Mouse (Mus musculus) midbrain, embryonic 13.5 days (tissue): ENCODE measurements around the gene Snx30. TPM values are rescaled to one million over a fixed set of nuclear protein-coding genes. Genes with fewer than 3 reads are reported as not detected.

ENCODE experiments used
- ATAC-seq: fragments of 200-750 bp; cut with Nextera tagmentation; 2 replicates; pipeline ENCODE4 v1.8.0; 2017; ENCODE audit warnings: mild to moderate bottlenecking, moderate TSS enrichment, moderate library complexity
- H3K27ac ChIP-seq: fragments of 300-500 bp; sonication (generic); 2 replicates; pipeline ENCODE4 v1.5.1; 2015; ENCODE audit warnings: inconsistent platforms, mild to moderate bottlenecking, moderate library complexity
- H3K27me3 ChIP-seq: fragments of 300-500 bp; sonication (generic); 2 replicates; pipeline ENCODE4 v1.6.1; 2015; ENCODE audit warnings: mild to moderate bottlenecking, inconsistent platforms
- H3K36me3 ChIP-seq: fragments of 300-500 bp; sonication (generic); 2 replicates; pipeline ENCODE4 v1.6.1; 2015; ENCODE audit warnings: mild to moderate bottlenecking, inconsistent platforms
- H3K4me1 ChIP-seq: fragments of 300-500 bp; sonication (generic); replicated peaks from 2 replicates; pipeline ENCODE4 v1.6.1; 2015; ENCODE audit warnings: inconsistent platforms
- H3K4me2 ChIP-seq: fragments of 300-500 bp; sonication (generic); replicated peaks from 2 replicates; pipeline ENCODE4 v1.6.1; 2015; ENCODE audit warnings: moderate library complexity, mild to moderate bottlenecking, inconsistent platforms
- H3K4me3 ChIP-seq: fragments of 300-500 bp; sonication (generic); replicated peaks from 2 replicates; pipeline ENCODE4 v1.5.1; 2015; ENCODE audit warnings: mild to moderate bottlenecking, inconsistent platforms
- H3K9ac ChIP-seq: fragments of 300-500 bp; sonication (generic); replicated peaks from 2 replicates; pipeline ENCODE4 v1.6.1; 2015; ENCODE audit warnings: mild to moderate bottlenecking, inconsistent platforms
- H3K9me3 ChIP-seq: fragments of 300-500 bp; sonication (generic); 2 replicates; pipeline ENCODE4 v1.6.1; 2016; ENCODE audit warnings: mild to moderate bottlenecking, inconsistent platforms
- WGBS: fragments of 180-500 bp; shearing (Covaris S2); methylation state at CpG from one replicate; pipeline ENCODE4 v1.1.7; 2015; 5-methylcytosine and 5-hydroxymethylcytosine counted together
- polyA plus RNA-seq: library from polyadenylated mRNA; unstranded; fragments of >200 nt; fragmentation: Nextera tagmentation; extraction: Ambion mirVana; gene quantifications from 2 replicates; pipeline ENCODE4 v1.2.1, GENCODE M21; 2015

Gene Snx30
- polyA plus RNA-seq, 1 experiment from 2014 or later = 14.3 TPM

DNA sequence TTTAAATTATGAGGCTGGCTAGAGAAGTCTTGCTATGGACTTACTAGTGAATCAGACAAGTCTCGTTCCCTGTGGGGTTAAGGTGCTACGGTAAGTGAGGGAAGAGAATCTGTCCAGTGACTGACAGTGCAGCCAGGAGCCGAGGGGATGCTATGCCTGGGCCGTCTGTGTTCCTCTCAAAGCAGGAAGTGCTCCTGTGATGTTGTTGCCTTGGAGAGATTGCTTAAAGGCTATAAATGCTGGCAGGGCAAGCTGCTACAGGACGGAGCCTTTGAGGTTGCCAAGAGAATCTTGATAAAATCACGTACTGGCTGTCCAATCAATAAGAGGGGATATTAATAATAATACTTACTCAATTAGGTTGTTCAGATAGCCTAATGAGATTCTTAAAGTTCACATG is 27.2 kb downstream of the Snx30 start:
- ATAC-seq = no peak
- Histone ChIP-seq H3K4me1 (no peaks in the 10 kb centered on the region), H3K27me3 (no peaks in the 10 kb centered on the region), H3K9ac (no peak overlapping the region), H3K4me3 (no peak overlapping the region), H3K4me2 (no peak overlapping the region), H3K36me3 (0 out of 2 replicates have a peak, but pooled peaks cover 3% of the 10 kb centered on the region), H3K27ac (no peak overlapping the region), H3K9me3 (no peaks in the 10 kb centered on the region)
- WGBS = 86% methylated on average over 6 of the region's 6 CpGs

DNA sequence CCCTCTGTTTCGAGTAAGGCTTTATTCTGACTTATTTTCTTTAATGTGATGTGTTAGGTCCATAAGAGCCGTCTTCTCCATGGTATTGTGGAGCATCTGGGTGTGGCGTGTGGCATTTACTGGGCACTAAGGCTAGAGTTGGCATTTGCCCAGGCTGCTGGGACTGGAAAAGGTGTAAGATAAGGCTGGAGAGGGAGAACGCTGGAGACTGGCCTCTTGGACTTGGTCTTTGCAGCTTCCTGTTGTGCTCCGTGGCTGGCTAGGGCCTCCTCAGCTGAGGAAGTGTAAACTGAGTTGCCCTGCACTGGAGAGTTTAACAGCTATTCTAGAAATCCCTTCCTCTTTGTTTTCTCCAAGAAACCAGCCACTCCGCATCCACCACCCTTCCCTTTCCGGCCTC is 32.0 kb downstream of the Snx30 start:
- Histone ChIP-seq H3K9me3 (no peaks in the 10 kb centered on the region; the same call in 1 of the 2 replicates), H3K9ac (no peak overlapping the region), H3K36me3 (0 out of 2 replicates have a peak, but pooled peaks cover 3% of the 10 kb centered on the region), H3K4me2 (no peak overlapping the region), H3K27me3 (no peaks in the 10 kb centered on the region), H3K4me3 (no peak overlapping the region), H3K4me1 (0 out of 2 replicates have a peak, but pooled peaks cover 4% of the 10 kb centered on the region), H3K27ac (no peak overlapping the region)
- WGBS = 89% methylated on average over 7 of the region's 7 CpGs
- no peak for ATAC-seq

DNA sequence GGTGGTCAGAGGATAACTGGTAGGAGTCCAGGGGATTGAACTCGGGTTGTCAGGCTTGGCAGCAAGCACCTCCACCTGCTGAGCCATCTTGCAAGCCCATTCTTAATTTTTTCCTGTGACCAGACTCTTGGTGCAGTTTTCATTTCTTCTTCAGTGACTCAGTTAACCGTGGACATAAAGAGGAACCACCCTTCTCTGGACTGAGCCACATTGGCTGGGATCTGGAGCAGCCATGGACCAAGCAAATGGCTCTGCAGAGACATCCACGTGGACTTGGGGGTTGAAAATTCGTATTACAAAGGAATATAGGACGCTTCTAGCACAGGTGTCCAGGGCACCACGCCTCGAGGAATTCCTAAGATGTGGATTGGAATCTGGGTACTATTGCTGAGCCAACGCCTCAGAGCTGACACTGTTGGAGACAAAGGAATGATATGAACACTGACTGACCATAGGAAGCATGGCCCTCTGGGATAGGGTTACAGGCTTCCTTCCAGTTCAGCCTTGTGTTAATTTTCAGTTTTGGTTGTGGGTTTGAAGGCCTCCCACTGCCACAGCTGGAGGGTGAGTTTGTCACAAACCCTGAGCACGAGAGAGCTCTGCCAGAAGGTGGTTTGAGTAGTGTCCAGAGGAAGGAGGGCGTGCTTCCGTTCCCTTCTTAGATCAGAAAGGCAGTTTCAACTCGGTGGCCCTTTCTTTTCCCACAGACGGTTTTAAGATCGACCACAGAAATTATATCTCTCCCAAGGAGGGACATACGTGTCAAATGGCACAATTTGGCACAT is 39.0 kb downstream of the Snx30 start:
- 91% methylated on average over 15 of the region's 15 CpGs for WGBS

DNA sequence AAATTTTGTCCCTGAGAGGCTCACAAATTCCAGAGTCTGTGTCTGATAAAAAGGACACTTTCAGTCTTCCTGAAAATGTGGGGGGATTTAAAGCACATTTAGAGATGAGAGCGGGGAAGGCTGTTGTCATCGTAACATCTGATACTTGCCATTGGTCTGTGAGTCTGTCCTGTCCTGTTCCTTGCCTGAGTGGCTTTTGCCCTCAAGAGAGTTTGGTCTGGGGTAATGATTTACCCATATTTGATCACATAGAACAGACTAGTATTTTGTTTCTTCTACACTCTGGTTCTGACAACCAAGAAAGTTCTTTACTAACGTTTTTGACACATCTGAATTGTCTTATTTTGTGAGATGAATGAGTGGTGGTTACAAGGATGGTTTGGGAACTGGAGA is 39.6 kb downstream of the Snx30 start:
- Histone ChIP-seq H3K27me3 (no peaks in the 10 kb centered on the region), H3K4me3 (no peak overlapping the region), H3K4me2 (no peak overlapping the region), H3K36me3 (0 out of 2 replicates have a peak, but pooled peaks cover 6% of the 10 kb centered on the region), H3K4me1 (0 out of 2 replicates have a peak, but pooled peaks cover 6% of the 10 kb centered on the region), H3K9me3 (no peaks in the 10 kb centered on the region), H3K27ac (no peak overlapping the region), H3K9ac (no peak overlapping the region)
- ATAC-seq = no peak
- 92% methylated on average over 3 of the region's 3 CpGs for WGBS

More for the DNA sequence above, 39.0 kb downstream of the Snx30 start:
- 0 out of 2 replicates have a peak, but pooled peaks cover 5% of the 10 kb centered on the region for H3K4me1 ChIP-seq
- H3K4me3 ChIP-seq = no peak overlapping the region
- H3K27me3 ChIP-seq = no peaks in the 10 kb centered on the region
- ATAC-seq = no peak
- no peak overlapping the region for H3K4me2 ChIP-seq
- no peak overlapping the region for H3K9ac ChIP-seq
- no peaks in the 10 kb centered on the region; the same call in 1 of the 2 replicates for H3K9me3 ChIP-seq
- H3K27ac ChIP-seq = no peak overlapping the region
- 0 out of 2 replicates have a peak, but pooled peaks cover 6% of the 10 kb centered on the region for H3K36me3 ChIP-seq

DNA sequence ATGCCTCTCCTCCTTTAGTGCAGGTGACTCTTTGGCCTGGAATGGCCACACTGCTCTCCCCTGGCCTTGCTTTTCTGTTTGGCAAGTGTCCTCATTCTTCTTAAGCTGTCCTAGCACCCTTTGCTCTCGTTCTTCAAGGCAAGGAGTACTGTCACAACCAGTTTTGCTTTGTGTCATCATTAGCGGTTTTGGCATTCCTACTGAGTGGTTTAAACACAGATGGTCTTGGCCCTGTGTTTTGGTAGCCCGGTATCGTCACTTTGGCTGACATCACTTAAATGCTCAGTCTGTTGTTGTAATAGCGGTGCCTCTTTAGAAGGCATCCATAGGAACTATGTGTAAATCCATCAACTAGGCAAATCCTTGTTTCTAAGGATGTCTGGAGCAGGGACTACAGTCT is 41.8 kb downstream of the Snx30 start:
- no peak overlapping the region for H3K4me3 ChIP-seq
- H3K27me3 ChIP-seq = no peaks in the 10 kb centered on the region
- H3K36me3 ChIP-seq = 0 out of 2 replicates have a peak, but pooled peaks cover 6% of the 10 kb centered on the region
- ATAC-seq = no peak
- 0 out of 2 replicates have a peak, but pooled peaks cover 13% of the 10 kb centered on the region for H3K4me1 ChIP-seq
- no peak overlapping the region for H3K27ac ChIP-seq
- H3K9ac ChIP-seq = no peak overlapping the region
- no peaks in the 10 kb centered on the region for H3K9me3 ChIP-seq
- H3K4me2 ChIP-seq = no peak overlapping the region
- 92% methylated on average over 5 of the region's 5 CpGs for WGBS

DNA sequence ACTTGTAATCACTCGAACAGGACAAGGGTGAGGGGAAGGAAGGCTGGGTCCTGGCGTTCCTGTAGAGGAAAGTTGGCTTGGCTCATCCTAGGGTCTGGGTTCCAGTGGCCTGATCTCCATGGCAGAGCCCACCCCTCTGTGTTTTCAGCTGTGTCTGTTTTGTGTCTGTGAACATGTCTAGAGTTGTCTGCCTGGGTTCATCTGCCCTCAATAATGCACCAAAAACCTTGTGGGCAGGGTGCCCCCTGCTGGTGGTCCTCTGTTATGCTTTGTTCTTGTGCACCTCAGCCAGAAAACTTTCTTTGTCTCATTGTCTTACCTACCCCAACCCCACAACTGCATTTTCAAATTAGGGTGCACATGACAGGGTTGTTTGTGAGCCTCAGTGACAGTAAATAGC is 44.5 kb downstream of the Snx30 start:
- Histone ChIP-seq H3K4me3 (no peak overlapping the region), H3K9me3 (no peaks in the 10 kb centered on the region), H3K4me1 (0 out of 2 replicates have a peak, but pooled peaks cover 9% of the 10 kb centered on the region), H3K27me3 (no peaks in the 10 kb centered on the region), H3K36me3 (0 out of 2 replicates have a peak, but pooled peaks cover 6% of the 10 kb centered on the region), H3K9ac (no peak overlapping the region), H3K27ac (no peak overlapping the region), H3K4me2 (no peak overlapping the region)
- ATAC-seq = peak; percentile 70; the same call in 1 of the 2 replicates
- WGBS = 78% methylated on average over 2 of the region's 2 CpGs

DNA sequence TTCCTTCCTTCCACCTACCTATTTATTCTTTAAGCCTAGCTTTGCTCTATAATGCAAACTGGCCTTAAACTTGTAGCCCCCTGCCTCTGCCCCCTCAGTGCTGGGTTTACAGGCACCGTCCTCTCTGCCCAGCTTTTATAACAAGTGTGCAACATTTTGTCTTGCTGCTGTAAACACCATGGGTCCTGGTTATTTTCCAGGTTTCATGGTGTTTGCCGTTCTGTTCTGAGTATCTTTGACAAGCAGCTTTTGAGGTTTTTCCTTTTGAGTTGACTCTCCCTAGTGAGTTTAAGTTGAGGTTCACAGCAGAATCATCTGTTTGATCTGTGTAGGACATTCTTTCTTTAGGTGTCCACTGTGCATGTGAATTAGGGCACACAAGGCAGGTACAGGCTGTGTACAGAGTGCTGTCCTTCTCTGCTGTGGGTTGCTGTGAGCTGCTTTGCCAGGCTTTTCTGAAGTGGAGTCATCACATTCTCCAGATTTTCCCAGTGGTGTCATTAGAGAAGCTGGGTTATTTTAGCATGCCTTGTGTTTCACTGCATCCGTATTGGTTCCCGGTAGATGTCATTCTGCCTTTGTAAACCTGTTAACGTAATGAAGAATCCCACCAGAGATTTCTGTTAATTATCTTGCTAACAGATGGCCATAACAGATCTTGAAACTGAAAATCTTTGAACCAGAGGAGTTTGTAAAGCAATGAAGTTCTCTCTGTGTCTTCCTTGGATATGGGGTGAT is 45.4 kb downstream of the Snx30 start:
- H3K9me3 ChIP-seq = no peaks in the 10 kb centered on the region
- ATAC-seq = no peak
- WGBS = 78% methylated on average over 5 of the region's 5 CpGs
- no peaks in the 10 kb centered on the region for H3K27me3 ChIP-seq
- 0 out of 2 replicates have a peak, but pooled peaks cover 9% of the 10 kb centered on the region for H3K4me1 ChIP-seq
- H3K36me3 ChIP-seq = 0 out of 2 replicates have a peak, but pooled peaks cover 2% of the 10 kb centered on the region
- H3K27ac ChIP-seq = no peak overlapping the region; the same call in 1 of the 2 replicates
- no peak overlapping the region for H3K9ac ChIP-seq
- no peak overlapping the region for H3K4me2 ChIP-seq
- no peak overlapping the region for H3K4me3 ChIP-seq

DNA sequence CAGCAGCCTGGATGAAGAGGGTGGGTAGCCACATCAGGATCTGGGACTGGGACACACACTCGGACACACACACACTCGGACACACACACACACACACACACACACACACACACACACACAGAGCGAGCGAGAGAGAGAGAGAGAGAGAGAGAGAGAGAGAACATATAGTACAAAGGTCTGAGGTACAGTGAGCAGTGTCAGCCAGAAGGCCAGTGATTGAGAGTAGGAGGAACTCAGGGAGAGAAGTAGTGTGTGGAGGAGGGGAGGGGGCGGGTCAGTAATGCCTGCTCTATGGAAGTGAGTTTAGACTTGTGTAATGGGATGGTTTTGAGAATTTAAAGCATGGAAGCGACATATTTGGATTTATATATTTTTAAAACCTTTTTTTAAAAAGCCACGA is 47.5 kb downstream of the Snx30 start:
- Histone ChIP-seq H3K4me2 (no peak overlapping the region), H3K9me3 (no peaks in the 10 kb centered on the region), H3K4me3 (no peak overlapping the region), H3K27ac (no peak overlapping the region), H3K9ac (no peak overlapping the region), H3K36me3 (peaks cover 7% of the 10 kb centered on the region; the same call in 1 of the 2 replicates), H3K4me1 (0 out of 2 replicates have a peak, but pooled peaks cover 9% of the 10 kb centered on the region), H3K27me3 (no peaks in the 10 kb centered on the region)
- 95% methylated on average over 7 of the region's 7 CpGs for WGBS
- no peak; the same call in 1 of the 2 replicates for ATAC-seq

DNA sequence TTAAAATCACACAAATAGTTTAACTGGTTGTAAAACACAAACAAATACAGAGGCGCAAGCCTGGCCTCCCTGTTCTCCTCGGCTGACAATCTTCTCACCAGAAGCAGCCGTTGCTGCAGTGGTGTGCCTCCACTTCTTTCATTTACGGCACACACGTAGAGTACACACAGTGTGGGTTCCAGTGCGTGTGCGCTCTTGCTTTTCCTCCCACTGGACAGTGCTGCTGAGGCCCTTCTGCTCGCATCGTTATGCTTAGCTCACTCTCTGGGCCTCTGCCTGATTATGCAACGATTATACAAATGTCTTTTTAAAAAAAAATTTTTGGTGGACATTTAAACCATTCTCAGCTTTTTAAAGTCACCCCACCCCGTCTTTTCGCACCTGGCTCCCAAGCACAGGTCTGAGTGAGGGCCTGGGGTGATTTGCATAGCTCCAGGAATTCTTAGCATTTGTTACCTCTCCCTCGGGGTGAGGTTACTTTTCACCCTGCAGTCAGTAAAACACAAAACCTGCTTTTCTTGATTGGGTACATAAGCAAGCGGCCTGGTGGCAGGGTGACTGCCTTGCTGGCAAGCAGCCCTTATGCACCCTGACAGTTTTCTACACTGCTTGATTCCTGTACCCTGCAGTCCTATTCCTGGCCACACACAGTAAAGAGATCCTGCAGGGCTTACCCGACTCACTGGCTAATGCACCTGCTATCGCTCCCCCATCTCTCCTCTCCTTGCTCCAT is 54.2 kb downstream of the Snx30 start:
- Histone ChIP-seq H3K36me3 (peaks cover 7% of the 10 kb centered on the region; the same call in 1 of the 2 replicates), H3K9me3 (no peaks in the 10 kb centered on the region), H3K9ac (no peak overlapping the region), H3K4me2 (no peak overlapping the region), H3K4me3 (no peak overlapping the region), H3K4me1 (peaks cover 6% of the 10 kb centered on the region; the same call in 1 of the 2 replicates), H3K27me3 (no peaks in the 10 kb centered on the region), H3K27ac (0 out of 2 replicates have a peak overlapping the region, but pooled peaks have one; percentile 12)
- ATAC-seq = peak; percentile 65
- WGBS = 72% methylated on average over 16 of the region's 16 CpGs

DNA sequence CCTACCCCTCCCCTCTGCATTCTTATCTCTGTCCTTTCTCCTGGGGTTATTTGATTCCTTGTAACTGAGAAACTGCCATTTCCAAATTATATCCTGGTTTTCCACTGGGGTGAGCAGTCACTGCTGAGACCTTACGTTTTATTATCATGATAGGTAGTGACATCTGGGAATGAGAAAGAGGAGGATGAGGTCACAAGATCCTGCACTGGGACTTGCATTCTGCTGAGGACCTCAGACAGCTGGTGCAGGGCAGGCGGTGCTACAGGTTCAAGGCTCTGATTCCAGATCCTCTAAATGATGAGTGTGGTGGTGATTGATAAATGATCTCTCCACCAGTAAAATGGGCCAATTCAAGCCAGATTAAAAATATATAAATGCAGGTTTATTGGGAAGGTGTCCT is 54.8 kb downstream of the Snx30 start:
- 0 out of 2 replicates have a peak overlapping the region, but pooled peaks have one; percentile 12 for H3K27ac ChIP-seq

DNA sequence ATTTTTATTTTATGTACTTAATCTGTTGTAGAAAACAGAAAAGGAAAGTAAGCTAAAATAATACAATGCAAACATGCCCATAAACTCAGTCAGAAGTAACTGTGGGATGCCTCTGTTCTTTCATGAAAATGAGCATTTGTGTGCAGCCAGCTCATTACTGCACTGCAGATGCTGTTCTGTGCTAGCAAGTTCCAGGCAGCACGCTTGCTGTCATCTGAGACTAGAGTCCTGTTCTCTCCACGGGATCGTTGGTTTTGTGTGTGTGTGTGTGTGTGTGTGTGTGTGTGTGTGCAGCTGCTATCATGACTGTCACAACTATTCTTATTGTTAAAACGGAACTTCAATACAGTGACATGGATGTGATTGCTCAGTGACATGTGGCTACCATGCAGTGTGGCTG is 56.2 kb downstream of the Snx30 start:
- 73% methylated on average over 4 of the region's 4 CpGs for WGBS
- no peak overlapping the region for H3K4me2 ChIP-seq
- H3K27ac ChIP-seq = no peak overlapping the region
- H3K4me1 ChIP-seq = peaks cover 6% of the 10 kb centered on the region; the same call in 1 of the 2 replicates
- H3K4me3 ChIP-seq = no peak overlapping the region
- no peak for ATAC-seq
- H3K9ac ChIP-seq = no peak overlapping the region
- H3K27me3 ChIP-seq = no peaks in the 10 kb centered on the region
- peaks cover 7% of the 10 kb centered on the region; the same call in 1 of the 2 replicates for H3K36me3 ChIP-seq
- H3K9me3 ChIP-seq = no peaks in the 10 kb centered on the region

More for the DNA sequence above, 54.8 kb downstream of the Snx30 start:
- H3K4me1 ChIP-seq = peaks cover 6% of the 10 kb centered on the region; the same call in 1 of the 2 replicates
- no peak overlapping the region for H3K4me3 ChIP-seq
- H3K9ac ChIP-seq = no peak overlapping the region
- H3K9me3 ChIP-seq = no peaks in the 10 kb centered on the region
- no peak overlapping the region for H3K4me2 ChIP-seq
- ATAC-seq = no peak
- no peaks in the 10 kb centered on the region for H3K27me3 ChIP-seq
- peaks cover 7% of the 10 kb centered on the region; the same call in 1 of the 2 replicates for H3K36me3 ChIP-seq
- 72% methylated on average over 2 of the region's 2 CpGs for WGBS
